Mouse (Mus musculus) left cerebral cortex, postnatal 10 days (tissue): ENCODE measurements around the gene Ubxn7. TPM values are rescaled to one million over a fixed set of nuclear protein-coding genes. Genes with fewer than 3 reads are reported as not detected.
"Not testable (repeated sequence)": the region's sequence is repeated elsewhere in the genome, so short reads cannot be mapped to it uniquely, and the experiment has no call there.

Source experiments
- DNase-seq, 2 experiments: peaks; one replicate each; pipeline ENCODE4 v3.0.0; 2021 to 2022; ENCODE audit warnings: low spot score in 2 of 2, mixed read lengths in 1 of 2; ENCODE audit errors: extremely low spot score in 1 of 2
- intact Hi-C: fragments of 180-260 bp; cut with DNase I; formaldehyde crosslinking; loops from one replicate; pipeline ENCODE4 v1.15.1; 2025
- total RNA-seq, 2 experiments: library from RNA; stranded (reverse); gene quantifications; 2 replicates each; pipeline ENCODE4 v1.2.3; 2021

The Ubxn7 gene
- 10 to 100 TPM; 52.5 to 59.5 TPM for total RNA-seq

DNA sequence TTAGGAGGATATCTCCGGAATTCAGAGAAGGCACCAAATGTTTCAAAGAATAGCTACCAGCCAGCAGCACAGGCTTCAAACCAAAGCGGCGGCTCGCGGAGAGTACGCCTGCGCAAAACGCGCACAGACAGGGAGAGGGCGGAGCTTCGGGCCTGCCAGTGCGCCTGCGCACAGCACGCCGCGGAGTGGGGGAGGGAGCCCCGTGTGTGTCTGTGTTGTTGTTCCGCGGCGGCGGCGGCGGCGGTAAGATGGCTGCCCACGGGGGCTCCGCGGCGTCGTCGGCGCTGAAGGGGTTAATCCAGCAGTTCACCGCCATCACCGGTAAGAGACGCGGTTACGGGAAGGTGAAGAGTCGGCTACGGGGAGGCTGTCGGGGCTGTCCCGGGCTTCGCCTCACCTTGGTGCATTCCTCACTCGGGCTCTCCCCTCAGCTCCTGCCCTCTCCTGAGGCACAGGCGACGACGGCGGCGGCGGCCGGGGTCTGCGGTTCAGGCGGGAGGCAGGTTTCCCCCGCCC, at the start of gene Ubxn7:
Ubxn7 (plus strand) TSS at position 218 of the 516 bp plus-strand sequence.
- peak; percentile 95 to 98 for DNase-seq
- intact Hi-C loops = no loop called here

- intact Hi-C loops = loop anchor here (5.0 to 10.0 kb wide), 2 partner anchors 102 to 320 kb away; no protein-coding TSS in a partner anchor
- no peak for DNase-seq
Observed at GRCm38 (mm10) chr16:32282608-32283007, 49.4 kb upstream of the Ubxn7 start.

- intact Hi-C loops = loop anchor here (10.0 kb wide), 1 partner anchor 323 kb away; no protein-coding TSS in a partner anchor
- no peak for DNase-seq
Observed at GRCm38 (mm10) chr16:32291821-32292220, 40.2 kb upstream of the Ubxn7 start.

GRCm38 (mm10) chr16:32299617-32300016, 32.4 kb upstream of the Ubxn7 start:
- intact Hi-C loops = loop anchor here (10.0 kb wide), 1 partner anchor 315 kb away; no protein-coding TSS in a partner anchor
- DNase-seq = not testable (repeated sequence)

- intact Hi-C loops = no loop called here
- DNase-seq = no peak
Observed at GRCm38 (mm10) chr16:32303046-32303445, 29.0 kb upstream of the Ubxn7 start.

- DNase-seq = no peak
- intact Hi-C loops = no loop called here
Observed at GRCm38 (mm10) chr16:32303886-32304285, 28.2 kb upstream of the Ubxn7 start.

DNA sequence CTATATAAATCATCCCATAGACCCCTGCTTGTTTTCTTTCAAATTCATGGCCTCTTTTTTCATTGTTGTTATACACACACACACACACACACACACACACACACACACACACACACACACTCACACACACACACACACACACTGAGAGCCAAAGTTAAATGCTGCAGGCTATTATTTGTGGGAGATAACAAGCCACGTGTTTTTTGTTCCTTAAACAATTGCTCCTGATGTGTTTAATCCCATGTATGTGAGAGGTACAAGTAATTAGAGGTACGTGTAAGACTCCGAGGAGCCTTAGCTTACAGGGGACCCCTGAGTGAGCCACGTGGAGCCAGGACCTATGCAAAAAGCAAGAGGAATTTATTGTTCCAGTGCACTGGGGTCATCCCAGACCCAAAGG, 20.1 kb upstream of the Ubxn7 start:
- DNase-seq = no peak
- intact Hi-C loops = no loop called here

- intact Hi-C loops = no loop called here
- no peak for DNase-seq
Observed at GRCm38 (mm10) chr16:32312386-32312785, 19.7 kb upstream of the Ubxn7 start.

GRCm38 (mm10) chr16:32312859-32313258, 19.2 kb upstream of the Ubxn7 start:
- intact Hi-C loops = no loop called here
- no peak for DNase-seq

GRCm38 (mm10) chr16:32316601-32317000, 15.5 kb upstream of the Ubxn7 start:
- no peak for DNase-seq
- intact Hi-C loops = no loop called here

GRCm38 (mm10) chr16:32323953-32324352, 8.1 kb upstream of the Ubxn7 start:
- no peak for DNase-seq
- intact Hi-C loops = no loop called here

- intact Hi-C loops = no loop called here
- DNase-seq = no peak
Observed at GRCm38 (mm10) chr16:32330876-32331670, 984 bp upstream of the Ubxn7 start.

GRCm38 (mm10) chr16:32332556-32333511, 777 bp downstream of the Ubxn7 start:
- intact Hi-C loops = no loop called here
- peak; percentile 11 to 61 for DNase-seq

DNA sequence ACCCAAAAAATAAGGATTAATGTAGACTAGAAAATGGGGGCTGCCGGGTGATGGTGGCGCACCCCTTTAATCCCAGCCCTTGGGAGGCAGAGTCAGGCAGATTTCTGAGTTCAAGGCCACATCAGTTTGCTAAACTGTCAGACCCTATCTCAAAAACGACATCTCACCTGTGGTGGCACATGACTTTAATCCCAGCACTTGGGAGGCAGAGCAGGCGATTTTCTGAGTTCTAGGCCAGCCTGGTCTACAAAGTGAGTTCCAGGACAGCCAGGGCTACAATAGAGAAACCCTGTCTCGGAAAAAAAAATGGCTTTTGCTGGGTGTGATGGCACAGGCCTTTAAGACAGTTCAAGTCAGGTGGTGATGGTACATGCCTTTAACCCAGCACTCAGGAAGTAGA, 3.1 kb downstream of the Ubxn7 start:
- no peak for DNase-seq
- intact Hi-C loops = no loop called here

DNA sequence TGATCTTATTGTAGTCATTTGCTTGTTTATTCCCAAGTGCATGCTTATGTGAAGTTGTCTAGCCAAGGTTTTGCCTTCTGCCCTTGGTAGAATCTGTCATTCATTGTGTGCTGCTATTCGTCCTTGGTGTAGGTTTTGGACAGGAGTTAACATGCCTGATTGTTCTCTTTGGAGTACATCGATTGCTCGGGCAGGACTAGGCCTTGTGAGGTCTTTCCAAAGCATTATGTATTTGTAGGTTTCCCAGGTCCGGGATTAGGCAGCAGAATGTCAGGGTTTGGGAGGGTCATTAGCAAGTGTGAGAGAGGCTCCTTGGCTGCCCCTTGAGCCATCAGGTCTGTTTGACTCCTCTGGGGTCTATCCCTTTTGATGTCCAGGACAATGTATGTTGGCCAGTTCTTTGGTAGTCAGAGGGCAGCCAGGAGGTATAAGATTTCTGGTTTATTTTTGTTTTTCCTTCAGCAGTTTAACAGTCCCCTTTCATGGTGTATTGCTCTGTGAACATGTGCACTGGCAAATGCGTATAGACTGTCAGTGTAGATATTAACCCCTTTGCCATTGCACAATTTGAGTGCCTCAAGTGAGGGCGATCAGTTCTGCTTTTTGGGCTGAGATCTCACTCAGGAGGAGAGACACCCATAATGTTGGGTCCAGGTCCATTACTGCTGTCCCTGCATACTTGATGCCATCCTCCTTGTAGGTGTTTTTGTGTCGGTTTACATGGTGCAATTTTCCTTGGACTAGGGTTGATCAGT, 4.1 kb downstream of the Ubxn7 start:
- intact Hi-C loops = no loop called here

DNA sequence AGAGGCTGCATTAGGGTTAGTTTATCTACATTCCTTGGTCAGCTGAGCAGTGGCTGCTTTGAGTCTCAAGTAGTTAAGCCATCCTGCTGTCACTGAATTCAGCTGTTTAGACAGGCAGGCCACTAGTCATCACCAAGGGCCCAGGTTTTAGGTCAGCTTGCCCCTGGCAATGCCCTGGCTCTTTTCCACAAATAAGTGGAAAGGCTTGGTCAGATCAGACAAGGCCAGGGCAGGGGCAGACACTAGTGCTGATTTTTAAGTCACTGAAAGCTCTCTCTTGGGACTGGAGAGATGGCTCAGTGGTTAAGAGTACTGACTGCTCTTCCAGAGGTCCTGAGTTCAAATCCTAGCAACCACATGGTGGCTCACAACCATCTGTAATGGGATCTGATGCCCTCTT, 4.9 kb downstream of the Ubxn7 start:
- DNase-seq = no peak
- intact Hi-C loops = no loop called here

More for the DNA sequence above, 4.1 kb downstream of the Ubxn7 start:
- no peak for DNase-seq

- intact Hi-C loops = no loop called here
Observed at GRCm38 (mm10) chr16:32340451-32340850, 8.4 kb downstream of the Ubxn7 start.

GRCm38 (mm10) chr16:32345521-32345920, 13.5 kb downstream of the Ubxn7 start:
- intact Hi-C loops = no loop called here

More at GRCm38 (mm10) chr16:32340451-32340850, 8.4 kb downstream of the Ubxn7 start:
- DNase-seq = no peak

GRCm38 (mm10) chr16:32350776-32351175, 18.7 kb downstream of the Ubxn7 start:
- intact Hi-C loops = no loop called here
- no peak for DNase-seq

More at GRCm38 (mm10) chr16:32345521-32345920, 13.5 kb downstream of the Ubxn7 start:
- DNase-seq = no peak
